Mouse (Mus musculus): ENCODE results near the gene Cracr2b. TPM values are rescaled to one million over a fixed set of nuclear protein-coding genes. Genes with fewer than 3 reads are reported as not detected.
A peak's percentile ranks its signal among the peaks of the same experiment; 100 is the strongest.

The Cracr2b gene
- total RNA-seq, 4 experiments from 2014 or later: 4.0 to 5.8 (median 4.9) TPM

DNA sequence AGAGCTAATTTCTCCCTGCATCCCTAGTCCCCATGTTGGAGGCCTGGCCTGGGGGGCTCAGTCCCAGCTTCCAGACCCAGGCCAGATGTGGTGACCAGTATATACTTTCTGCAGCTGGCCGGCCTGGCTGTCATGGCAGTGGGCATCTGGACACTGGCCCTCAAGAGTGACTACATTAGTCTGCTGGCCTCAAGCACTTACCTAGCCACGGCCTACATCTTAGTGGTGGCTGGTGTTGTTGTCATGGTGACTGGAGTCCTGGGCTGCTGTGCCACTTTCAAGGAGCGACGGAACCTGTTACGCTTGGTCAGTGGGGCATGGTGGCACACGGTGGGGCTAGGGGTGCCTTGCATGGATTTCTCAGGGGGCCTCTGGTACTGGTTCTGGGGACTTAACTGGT, 8.5 kb downstream of the Cracr2b start:
- DNase-seq (ENCODE audit: low spot score in 2 of 2): no peak

DNA sequence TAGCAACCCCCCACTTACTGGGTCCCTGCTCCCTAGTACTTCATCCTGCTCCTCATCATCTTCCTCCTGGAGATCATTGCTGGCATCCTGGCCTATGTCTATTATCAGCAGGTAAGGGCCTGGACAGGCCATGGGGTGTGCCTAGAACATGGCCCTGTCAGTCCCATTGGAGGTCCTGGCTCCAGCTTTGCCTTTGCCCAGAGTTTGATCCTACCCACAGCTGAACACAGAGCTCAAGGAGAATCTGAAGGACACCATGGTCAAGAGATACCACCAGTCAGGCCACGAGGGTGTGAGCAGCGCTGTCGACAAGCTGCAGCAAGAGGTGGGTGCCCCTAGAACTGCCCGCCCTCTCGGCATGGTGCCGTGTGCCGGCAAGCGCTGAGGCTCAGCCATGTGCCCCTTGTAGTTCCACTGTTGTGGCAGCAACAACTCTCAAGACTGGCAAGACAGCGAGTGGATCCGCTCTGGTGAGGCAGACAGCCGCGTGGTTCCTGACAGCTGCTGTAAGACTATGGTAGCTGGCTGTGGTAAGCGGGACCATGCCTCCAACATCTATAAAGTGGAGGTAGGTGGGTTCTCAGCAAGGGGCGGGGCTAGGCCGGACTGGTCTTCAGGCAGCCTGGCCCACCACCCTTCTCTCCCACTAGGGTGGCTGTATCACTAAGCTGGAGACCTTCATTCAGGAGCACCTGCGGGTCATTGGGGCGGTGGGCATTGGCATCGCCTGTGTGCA, 9.2 kb downstream of the Cracr2b start:
- DNase-seq (ENCODE audit: low spot score in 2 of 2): no peak

DNA sequence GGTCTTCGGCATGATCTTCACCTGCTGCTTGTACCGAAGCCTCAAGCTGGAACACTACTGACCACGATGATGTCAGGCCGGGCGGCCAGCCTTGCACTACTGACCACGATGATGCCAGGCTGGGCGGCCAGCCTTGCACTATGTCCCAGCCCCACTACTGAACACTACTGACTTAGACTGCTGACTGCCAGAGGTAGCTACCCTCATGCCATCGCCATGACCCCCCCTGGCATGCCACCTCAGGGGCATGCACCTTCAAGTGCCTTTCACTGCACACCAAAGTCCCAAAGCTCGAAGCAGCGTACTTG, 9.7 kb downstream of the Cracr2b start:
- DNase-seq (ENCODE audit: low spot score in 2 of 2): no peak

DNA sequence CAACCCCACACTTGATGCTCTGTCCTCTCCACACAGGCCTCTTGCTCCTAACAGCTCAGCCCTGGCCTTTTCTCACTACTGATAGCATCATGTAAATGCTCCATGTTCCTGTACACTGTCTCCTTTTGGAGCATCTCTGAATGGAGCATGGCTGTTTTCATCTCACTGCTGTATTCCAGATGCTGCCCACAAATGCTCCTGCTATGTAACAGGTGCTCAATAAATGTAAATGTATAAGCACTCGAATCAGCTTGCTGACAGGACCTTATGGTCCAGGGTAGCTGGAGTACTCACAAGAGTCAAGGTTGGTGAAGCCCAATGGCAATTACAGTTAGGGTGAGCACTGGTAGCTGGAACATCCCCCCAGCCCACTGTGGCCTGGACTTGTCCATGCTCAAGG, 10.3 kb downstream of the Cracr2b start:
- no peak for DNase-seq (ENCODE audit: low spot score in 2 of 2)

DNA sequence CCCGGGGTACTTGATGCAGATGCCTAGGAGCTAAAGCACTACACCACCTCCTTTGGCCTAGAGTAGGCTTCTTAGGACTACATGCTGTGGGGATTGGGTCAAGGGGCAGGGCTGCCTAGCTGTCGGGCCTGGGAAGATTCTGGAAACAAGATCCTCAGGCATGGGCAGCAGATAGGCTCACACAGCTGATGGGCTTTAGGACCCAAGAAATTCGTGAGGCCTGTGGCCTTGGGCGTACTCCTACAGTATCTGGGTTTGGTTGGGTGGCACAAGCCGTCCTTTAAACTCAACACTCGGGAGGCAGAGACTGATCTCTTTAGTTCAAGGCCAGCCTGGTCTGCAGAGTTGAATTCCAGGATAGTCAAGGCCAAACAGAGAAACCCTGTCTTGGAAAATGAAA, 11.3 kb downstream of the Cracr2b start:
- no peak for DNase-seq (ENCODE audit: low spot score in 2 of 2)

DNA sequence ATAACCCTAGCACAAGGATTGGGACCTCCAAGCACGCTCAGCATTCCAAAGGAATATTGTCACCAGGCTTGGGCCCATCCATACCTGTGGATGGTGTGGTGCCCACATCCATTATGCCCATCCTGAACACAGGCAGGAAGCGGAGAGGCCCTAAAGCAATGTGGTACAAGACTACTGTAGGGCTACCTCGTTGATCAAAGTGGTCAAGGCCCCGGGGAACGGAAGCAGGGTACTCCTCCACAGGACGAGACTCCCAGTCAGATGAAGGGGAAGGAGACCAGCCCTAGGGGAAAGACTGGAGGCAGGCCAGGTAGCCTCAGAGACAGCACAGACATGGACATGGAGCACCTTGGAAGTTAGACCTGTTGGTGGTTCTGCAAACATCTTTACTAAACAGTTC, 11.9 kb downstream of the Cracr2b start:
- DNase-seq (ENCODE audit: low spot score in 2 of 2): no peak

DNA sequence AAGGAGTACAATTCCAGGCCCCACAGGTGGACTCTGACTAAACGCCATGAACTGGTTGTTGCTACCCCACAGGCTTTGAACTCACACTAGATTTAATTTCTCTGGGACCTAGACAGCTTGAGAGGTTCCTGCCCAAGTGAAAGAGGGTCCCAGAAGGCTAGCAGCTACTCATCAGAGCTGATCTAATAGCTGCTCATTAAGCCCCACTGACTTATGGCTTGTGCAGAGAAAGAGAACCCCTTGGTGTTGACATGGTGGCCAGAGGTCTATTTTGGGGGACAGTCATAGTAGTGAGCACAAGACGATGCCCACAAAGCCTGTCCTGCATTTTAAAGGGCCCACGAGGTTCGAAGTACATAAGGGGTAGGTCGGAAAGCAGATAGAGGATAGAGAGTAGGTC, 13.3 kb downstream of the Cracr2b start:
- DNase-seq (ENCODE audit: low spot score in 2 of 2): no peak

DNA sequence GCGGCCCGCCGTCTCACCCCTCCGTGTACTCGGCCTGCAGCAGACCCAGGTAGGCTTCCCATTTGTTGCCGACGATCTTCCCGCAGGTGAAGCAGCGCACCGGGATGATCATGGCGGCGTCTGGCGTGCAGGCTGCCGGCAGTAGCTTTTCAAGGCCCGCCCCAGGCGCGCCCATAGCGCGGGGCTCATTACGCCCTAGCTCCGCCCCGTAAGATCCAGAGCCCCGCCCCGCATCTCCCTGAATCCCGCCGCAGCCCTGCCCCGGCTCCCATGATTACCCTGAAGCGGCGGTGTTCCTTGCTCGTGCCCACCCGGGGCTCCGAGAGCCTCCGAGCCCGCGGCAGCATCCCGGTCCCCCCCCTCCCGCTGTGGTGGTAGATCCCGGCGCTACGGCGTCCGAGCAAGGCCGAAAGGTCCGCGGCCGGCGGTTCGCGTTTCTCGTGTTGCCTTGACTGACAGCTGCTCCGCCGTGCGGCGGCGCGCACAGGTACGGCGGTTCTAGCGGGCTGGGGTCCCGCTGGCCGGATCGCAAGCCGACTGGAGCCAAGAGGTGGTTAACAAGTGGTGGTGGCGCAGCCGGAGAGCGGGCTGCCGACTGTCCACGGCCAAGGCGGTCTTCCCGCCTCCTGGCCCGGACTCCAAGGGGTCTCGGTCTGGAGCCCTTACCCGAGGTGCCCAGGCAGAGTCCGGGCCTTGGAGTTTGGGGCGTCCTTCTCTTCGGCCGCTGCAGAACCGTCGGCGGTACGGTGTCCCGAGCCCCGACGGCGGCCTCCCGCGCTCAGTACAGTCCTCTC, 14.3 kb downstream of the Cracr2b start, which contains the start of the genes Polr2l and Tspan4:
Gene Polr2l, minus strand, starts transcription at position 122 of the 794 bp plus-strand sequence.
Gene Tspan4, plus strand, starts transcription at position 230 of the 794 bp plus-strand sequence.
- peak in 1 of 2 experiments; percentile 82 for DNase-seq (ENCODE audit: low spot score in 2 of 2)

DNA sequence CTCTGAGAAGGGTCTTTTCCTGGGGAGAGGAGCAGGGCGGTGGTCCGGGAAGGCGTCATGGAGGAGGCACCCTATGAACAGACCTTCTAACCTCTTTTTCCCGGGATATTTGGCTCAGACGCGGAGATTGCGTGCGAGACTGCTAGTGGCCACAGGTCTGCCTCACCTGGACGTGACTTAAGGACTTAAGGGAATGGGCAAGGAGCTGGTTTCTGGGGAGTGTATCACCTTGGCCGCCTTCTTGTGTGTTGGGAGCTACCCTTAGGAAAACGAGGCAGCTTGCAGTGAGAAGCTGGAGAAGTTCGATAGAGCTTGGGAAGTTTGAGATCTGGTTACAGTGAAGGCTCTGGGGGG, 14.9 kb downstream of the Cracr2b start:
- DNase-seq (ENCODE audit: low spot score in 2 of 2): no peak

DNA sequence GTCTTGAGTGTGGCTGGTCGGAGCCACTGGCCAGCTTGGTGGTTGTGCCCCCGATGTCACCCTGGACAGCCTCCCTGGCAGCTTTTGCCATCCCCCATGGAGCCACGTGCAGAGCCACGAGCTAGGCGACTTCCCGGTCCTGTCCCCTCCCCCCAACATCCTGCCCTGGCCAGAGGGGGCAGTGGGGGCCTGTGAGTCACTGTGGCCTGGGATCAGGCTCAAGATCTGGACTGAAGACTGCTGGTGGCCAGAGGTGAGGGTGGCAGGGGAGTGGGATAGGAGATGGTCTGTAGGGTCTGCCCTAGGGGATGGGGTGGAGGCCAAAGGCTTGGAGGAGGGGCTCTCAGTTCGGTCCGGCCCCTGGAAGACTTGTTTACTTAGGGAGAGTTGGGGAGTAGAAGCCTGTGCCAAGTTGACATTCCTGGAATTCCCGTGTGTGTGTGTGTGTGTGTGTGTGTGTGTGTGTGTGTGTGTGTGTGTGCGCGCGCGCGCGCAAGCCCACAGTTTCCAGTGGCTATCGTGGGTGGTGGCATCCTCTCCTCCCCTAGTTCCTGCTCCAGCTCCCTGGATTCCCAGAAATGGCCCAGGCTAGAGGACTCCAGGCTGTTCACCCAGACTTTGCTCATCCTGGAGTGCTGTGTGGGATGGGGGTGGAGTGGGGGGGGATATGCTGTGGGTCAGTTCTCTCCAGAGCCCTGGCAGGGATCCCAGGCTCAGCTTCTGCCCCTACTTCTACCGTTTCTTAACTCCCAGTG, 15.5 kb downstream of the Cracr2b start:
- DNase-seq (ENCODE audit: low spot score in 2 of 2): no peak

DNA sequence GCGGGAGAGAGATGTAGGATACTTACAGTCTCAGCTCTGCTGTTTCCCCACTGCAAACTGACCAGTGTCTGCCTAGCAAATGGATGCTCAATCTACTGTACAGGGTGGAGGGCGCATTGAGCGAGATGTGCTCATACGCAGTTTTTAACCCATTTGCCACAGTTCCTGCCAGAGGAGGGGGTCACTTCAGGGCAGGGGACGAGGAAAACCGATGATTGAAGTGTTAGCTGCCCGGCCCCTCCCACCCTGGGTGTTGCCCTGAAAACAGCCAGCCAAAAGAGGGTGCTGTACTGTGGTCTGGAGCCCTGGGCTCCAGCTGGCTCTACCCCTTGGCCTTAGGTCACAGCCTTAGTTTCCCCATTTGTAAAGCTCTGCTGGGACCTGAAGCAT, 16.1 kb downstream of the Cracr2b start:
- DNase-seq (ENCODE audit: low spot score in 2 of 2): no peak

DNA sequence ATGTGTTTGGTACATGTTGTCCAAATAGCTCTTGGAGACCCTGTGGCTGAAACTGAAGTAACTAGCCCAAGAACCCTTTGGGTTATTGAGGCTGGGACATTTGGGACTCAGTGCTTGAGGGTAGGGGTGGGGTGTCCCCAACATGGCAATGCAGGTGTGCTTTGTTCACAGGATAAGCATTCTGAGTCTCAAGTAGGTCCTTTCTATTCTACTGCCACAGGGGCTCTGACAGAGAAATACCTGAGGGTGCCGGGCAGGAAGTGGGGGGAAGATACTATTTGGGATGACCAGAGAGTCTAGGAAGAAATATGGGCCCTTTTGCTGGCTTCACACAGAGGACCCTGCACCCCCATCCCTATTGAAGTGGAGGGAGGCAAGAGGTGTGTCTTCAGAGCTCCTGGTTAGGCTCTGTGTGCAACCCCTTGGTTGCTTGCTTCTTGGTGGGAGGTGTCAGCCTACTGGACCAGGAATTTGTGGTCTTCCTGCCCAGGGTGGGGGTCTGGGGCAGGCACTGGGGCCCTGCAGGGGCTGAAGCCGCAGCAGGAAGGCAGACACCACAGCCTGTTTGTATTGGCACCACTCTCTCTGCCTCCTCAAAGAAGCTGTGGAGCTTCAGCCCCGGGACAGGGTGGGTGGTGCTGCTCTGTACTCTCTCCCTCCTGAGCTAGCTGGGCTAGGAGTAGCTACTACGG, 16.8 kb downstream of the Cracr2b start:
- DNase-seq (ENCODE audit: low spot score in 2 of 2): no peak

DNA sequence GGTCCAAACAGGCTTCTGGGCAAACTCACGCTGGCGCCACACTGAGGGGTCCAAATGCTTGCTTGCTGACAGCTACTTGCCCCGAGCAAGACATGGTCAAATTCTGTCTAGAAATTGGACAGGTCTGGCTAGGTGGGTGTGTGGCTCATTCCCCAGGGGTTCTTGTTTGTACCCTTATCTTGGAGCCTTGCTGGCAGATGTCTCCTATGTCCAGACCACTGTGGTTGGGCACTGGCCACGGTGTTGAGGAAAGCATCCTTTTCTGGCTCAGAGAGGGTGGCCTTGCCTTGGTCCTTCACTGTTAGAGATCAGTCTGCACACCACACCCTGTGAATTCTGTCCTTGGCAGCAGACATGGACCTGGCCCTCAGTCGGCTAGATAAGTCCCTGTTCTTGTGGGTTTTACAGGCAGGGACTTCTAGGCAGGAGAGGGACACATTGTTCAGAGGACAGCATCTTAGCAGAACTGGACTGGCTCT, 17.4 kb downstream of the Cracr2b start:
- no peak for DNase-seq (ENCODE audit: low spot score in 2 of 2)

DNA sequence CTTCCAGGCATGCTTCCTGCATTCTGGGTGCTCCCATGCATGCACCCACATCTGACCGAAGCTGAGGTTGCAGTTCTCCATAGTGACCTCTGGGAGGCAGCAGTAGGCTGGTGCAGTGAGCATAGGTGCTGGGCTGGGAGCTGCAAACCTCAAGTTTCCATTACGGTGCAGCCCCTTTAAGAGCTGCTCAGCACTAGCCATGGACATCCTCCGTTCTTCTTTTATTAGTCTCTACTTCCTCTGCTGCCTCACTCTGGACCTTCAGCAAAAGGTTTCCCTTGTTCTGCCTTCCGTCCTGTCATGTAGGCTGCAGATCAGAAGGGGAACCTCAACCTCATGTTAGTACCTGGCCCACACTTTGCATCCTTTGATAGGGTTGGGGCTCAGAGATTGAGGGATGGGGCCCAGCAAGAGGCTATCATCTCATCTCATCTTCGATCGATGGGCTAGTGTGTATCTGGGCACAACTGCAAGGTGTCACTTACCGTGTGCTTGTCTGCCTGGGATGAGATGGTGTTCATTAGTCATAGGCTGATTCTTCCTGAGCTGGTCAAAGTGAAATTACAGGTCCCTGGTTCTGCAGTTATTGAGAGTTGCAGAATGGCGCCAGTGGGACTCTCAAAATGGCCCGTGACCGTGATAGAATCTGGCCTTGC, 20.1 kb downstream of the Cracr2b start:
- peak in 1 of 2 experiments; percentile 75 for DNase-seq (ENCODE audit: low spot score in 2 of 2)

DNA sequence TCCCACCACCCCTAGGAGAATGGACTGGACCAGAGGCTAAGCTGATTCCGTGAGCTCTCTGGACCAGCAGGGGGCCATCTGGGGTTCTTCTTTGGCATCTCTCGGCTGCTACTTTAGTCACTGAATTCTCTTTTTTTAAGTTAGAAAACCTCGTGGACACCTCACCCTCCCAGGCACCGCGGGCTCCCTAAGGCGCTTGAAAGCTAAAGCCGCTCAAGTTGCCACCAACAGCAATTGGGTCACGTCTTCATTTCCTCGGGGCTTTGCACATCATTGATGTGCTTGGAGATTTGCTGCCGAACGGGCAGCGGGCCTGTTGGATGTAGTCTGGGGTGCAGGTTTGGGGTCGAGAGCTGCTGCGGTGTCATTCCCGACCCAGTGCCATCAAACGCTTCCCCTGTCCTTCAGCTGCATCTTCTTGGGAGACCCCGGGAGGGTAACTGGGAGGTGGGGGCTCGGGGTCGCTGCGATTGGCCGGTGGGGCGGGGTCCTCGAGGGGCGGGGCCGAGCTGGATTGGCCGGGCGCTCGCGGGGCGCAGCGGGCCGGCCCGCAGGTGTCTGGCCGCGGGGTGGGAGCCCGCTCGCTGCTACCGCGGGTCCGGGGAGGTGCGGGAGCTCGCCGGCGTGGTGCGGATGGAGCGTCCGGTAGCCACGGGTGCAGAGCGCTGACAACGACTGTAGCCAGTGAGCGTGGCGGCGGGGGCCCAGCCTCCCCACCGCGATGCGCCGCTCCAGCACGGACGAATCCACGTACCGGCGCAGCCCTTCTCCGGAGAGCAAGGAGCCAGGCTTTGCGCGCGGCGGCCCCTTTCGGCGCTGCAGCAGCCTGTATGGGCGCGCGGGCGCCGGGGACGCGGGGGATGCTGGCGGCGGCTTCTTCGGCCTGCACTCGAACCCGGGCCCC, 20.9 kb downstream of the Cracr2b start:
- no peak for DNase-seq (ENCODE audit: low spot score in 2 of 2)

DNA sequence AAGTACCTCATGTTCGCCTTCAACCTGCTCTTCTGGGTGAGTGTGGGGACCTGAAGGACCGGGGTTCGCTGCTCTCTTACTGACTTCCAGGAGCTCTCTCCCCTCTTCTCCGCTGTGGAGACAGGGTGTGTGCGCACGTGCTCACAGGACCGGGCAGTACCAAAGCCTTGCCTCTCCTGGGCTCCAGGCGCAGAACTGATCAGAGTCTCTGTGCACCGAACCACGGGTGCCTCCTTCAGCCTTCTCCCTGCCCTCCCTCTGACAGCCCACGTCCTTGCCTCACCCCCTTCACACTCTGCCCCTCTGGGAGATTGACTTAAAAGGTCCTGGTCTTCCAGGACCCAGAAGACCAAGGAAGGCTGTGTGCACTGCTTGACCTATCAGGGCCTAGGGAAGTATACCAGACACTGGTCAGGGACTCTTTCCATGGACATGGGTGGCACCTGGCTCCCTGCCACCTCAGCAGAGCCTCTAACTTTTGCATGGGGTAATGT, 21.7 kb downstream of the Cracr2b start:
- DNase-seq (ENCODE audit: low spot score in 2 of 2): no peak

DNA sequence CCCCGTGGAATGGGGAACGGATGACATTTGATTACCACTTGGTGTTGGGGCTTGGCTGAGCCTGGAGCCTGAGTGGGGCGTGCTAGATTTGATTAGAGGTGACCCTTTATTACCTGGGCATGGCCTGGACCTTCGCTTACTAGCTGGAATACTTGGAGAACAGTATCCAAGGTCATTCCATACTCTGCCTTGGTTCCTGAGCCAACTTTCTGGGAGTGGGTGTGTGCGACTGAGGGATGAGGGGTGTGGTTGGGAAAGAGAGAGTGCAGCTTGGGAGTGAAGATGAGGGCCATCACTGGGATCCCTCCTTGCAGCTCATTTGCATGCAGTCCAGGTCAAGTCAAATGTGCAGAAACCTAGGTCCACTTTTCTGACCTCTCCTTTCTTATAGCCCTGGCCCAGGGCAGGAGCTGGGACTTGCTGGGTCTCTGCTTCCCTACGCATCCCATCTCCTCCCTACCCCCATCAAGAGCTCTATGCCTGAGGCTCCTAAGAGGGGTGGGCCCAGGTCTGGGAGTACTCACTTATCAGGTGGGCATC, 22.3 kb downstream of the Cracr2b start:
- no peak for DNase-seq (ENCODE audit: low spot score in 2 of 2)

DNA sequence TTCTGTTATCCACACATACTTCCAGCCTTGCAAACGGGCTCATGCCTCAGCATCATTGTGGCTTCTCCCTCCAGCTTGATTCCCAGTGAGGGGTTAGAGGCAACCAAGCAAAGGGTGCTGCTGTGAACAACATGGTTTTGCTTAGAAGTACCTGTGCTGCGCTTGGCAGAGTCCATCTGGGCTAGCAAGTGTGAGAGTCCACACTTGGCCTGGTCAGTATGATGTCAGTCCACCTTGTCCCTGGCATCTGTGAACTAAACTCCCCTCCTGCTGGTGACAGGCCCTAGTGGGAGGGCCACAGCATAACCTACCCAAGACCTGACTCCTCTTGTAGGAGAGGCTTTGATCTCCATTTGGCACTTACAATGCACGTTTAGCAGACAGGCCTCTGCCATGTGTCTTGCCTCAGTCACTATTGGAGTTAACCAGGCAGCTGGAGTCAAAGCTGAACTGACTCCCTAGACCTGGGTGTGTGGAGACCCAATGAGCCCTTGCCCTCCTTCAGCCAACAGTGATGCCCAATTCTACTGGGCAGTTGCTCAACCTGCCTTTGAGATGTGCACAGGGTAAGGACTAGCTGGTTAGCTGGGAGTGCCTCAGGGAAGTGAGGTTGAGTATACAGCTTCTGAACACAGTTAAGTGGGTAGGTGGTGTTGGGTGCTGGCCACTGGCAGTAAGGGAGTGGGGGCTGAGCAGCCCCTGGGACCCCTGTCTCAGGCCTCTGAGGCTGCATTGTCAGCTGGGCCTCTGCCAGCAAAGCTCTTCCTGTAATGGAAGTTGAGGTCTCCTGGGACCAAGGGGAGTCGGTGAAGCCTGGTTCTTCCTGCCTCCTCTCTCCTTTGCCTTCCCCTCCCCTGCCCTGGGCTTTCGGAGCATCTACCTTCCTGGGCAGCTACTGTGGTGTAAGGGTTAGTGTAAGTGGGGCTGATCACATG, 23.6 kb downstream of the Cracr2b start:
- DNase-seq (ENCODE audit: low spot score in 2 of 2): no peak
